Mouse (Mus musculus): ENCODE results near the gene A930033H14Rik. TPM values are rescaled to one million over a fixed set of nuclear protein-coding genes. Genes with fewer than 3 reads are reported as not detected.

Gene A930033H14Rik
- polyA plus RNA-seq, 2 experiments, result 3.2 to 4.2 TPM

DNA sequence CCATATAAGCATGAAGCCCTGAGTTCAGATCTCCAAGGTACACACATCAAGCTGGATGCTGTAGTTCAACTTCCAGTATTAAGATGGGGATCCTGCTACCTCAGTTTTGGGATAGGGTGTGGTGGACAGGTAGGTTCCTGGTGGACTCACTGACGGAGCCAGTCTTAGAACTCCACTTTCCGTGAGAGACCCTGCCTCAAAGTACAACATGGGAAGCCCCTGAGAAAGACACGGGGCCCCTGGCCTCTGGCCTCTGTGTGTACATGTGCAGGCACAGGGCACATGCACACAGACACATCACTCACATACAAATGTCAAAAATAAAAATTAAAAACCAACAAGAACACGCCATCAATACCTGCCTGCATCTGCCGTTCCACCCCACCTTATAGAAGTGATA, 12.6 kb upstream of the A930033H14Rik start:
- no peak for TF ChIP-seq POLR2A (IDR thresholded peaks at IDR 0.05; ENCODE audit: borderline replicate concordance, extremely low read depth, insufficient read depth, insufficient read length)
- Histone ChIP-seq H3K9me3 (ENCODE audit: control insufficient read depth, low read length) (no peaks in the 10 kb centered on the region), H3K4me1 (ENCODE audit: control insufficient read depth, insufficient read depth, low read length) (no peaks in the 10 kb centered on the region), H3K9ac (ENCODE audit: low read depth, low read length, severe bottlenecking) (no peak overlapping the region), H3K4me3 (replicated peaks; ENCODE audit: low read length) (no peak overlapping the region), H3K36me3 (ENCODE audit: control insufficient read depth, insufficient read depth, low read length) (peaks cover 23% of the 10 kb centered on the region), H3K27ac (replicated peaks; ENCODE audit: low read depth, low read length) (no peak overlapping the region), H3K4me2 (replicated peaks; ENCODE audit: low read depth, low read length, severe bottlenecking) (no peak overlapping the region), H3K27me3 (ENCODE audit: control insufficient read depth, insufficient read depth, low read length) (no peaks in the 10 kb centered on the region)
- ATAC-seq (ENCODE audit: low FRiP score, low read depth) (no peak), DNase-seq (ENCODE audit: low spot score) (no peak)
- WGBS, result 98% methylated on average over 5 of the region's 5 CpGs

DNA sequence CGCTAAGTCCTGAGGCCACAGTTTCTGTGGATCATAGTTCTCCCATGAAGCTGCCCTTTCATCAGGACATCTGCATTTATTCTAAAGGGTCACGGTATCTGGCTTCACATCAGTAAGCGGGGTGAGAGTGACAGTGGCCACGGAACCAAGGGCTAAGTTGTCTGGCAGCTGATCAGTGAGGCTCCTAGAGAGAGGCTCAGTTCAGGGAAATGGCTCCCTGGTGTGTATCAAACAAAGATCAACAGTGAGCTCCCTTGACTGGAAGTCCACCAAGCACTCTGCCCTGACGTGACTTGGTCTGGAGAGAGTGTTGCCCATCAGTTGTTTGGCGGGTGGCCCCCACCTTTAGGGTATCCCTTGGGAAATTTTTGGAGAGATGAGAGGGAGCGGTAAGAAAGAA, 11.4 kb upstream of the A930033H14Rik start:
- no peaks in the 10 kb centered on the region for H3K27me3 ChIP-seq (ENCODE audit: control insufficient read depth, insufficient read depth, low read length)
- H3K4me3 ChIP-seq (replicated peaks; ENCODE audit: low read length), result no peak overlapping the region
- no peak overlapping the region for H3K27ac ChIP-seq (replicated peaks; ENCODE audit: low read depth, low read length)
- H3K4me2 ChIP-seq (replicated peaks; ENCODE audit: low read depth, low read length, severe bottlenecking), result no peak overlapping the region
- no peaks in the 10 kb centered on the region for H3K4me1 ChIP-seq (ENCODE audit: control insufficient read depth, insufficient read depth, low read length)
- no peaks in the 10 kb centered on the region for H3K9me3 ChIP-seq (ENCODE audit: control insufficient read depth, low read length)
- TF ChIP-seq POLR2A (IDR thresholded peaks at IDR 0.05; ENCODE audit: borderline replicate concordance, extremely low read depth, insufficient read depth, insufficient read length), result no peak
- peaks cover 25% of the 10 kb centered on the region for H3K36me3 ChIP-seq (ENCODE audit: control insufficient read depth, insufficient read depth, low read length)
- no peak for DNase-seq (ENCODE audit: low spot score)
- 82% methylated on average over 7 of the region's 7 CpGs for WGBS
- ATAC-seq (ENCODE audit: low FRiP score, low read depth), result no peak
- H3K9ac ChIP-seq (ENCODE audit: low read depth, low read length, severe bottlenecking), result no peak overlapping the region

DNA sequence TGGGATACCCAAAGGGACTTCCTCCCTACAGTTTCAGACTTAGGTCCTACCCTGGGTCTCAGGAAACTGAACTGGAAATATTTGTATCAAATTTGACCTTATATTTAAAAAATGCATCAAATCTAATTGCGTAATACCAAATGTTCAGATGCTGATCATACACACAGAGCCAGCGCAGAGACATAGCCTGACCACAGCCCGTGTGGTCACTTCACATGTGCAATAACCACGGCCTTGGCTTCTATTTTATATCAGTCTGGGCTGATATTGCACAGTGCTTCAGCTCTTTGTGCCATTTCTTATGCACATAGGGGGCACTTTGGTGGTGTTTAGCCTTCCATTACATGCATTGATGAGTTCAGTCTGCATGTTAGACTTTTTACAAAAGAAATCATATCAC, 10.3 kb upstream of the A930033H14Rik start:
- Histone ChIP-seq H3K4me3 (replicated peaks; ENCODE audit: low read length) (no peak overlapping the region), H3K36me3 (ENCODE audit: control insufficient read depth, insufficient read depth, low read length) (peaks cover 25% of the 10 kb centered on the region), H3K9me3 (ENCODE audit: control insufficient read depth, low read length) (no peaks in the 10 kb centered on the region), H3K4me1 (ENCODE audit: control insufficient read depth, insufficient read depth, low read length) (no peaks in the 10 kb centered on the region), H3K27me3 (ENCODE audit: control insufficient read depth, insufficient read depth, low read length) (no peaks in the 10 kb centered on the region), H3K27ac (replicated peaks; ENCODE audit: low read depth, low read length) (no peak overlapping the region), H3K4me2 (replicated peaks; ENCODE audit: low read depth, low read length, severe bottlenecking) (no peak overlapping the region), H3K9ac (ENCODE audit: low read depth, low read length, severe bottlenecking) (no peak overlapping the region)
- no peak for TF ChIP-seq POLR2A (IDR thresholded peaks at IDR 0.05; ENCODE audit: borderline replicate concordance, extremely low read depth, insufficient read depth, insufficient read length)
- ATAC-seq (ENCODE audit: low FRiP score, low read depth), result no peak
- no peak for DNase-seq (ENCODE audit: low spot score)
- 95% methylated on average over 4 of the region's 4 CpGs for WGBS

DNA sequence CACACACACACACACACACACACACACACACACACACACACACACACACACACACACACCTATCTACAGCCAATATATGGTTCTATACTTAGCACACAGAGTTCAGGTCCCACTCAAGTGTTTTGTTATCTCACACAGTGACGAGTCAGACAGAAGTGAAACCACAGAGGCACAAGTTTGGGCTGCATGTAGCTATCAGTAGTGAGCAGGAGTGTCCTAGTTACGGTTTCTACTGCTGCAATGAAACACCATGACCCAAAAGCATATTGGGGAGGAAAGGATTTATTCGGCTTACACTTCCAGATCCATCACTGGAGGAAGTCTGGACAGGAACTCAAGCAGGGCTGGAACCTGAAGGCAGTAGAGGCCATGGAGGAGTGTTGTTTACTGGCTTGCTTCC, 9.1 kb upstream of the A930033H14Rik start:
- DNase-seq (ENCODE audit: low spot score) (no peak), ATAC-seq (ENCODE audit: low FRiP score, low read depth) (no peak)
- Histone ChIP-seq H3K9ac (ENCODE audit: low read depth, low read length, severe bottlenecking) (no peak overlapping the region), H3K36me3 (ENCODE audit: control insufficient read depth, insufficient read depth, low read length) (peaks cover 26% of the 10 kb centered on the region), H3K27ac (replicated peaks; ENCODE audit: low read depth, low read length) (no peak overlapping the region), H3K27me3 (ENCODE audit: control insufficient read depth, insufficient read depth, low read length) (no peaks in the 10 kb centered on the region), H3K4me3 (replicated peaks; ENCODE audit: low read length) (no peak overlapping the region), H3K4me1 (ENCODE audit: control insufficient read depth, insufficient read depth, low read length) (no peaks in the 10 kb centered on the region), H3K9me3 (ENCODE audit: control insufficient read depth, low read length) (no peaks in the 10 kb centered on the region), H3K4me2 (replicated peaks; ENCODE audit: low read depth, low read length, severe bottlenecking) (no peak overlapping the region)
- WGBS, result 90% methylated on average over 3 of the region's 3 CpGs
- TF ChIP-seq POLR2A (IDR thresholded peaks at IDR 0.05; ENCODE audit: borderline replicate concordance, extremely low read depth, insufficient read depth, insufficient read length), result no peak

DNA sequence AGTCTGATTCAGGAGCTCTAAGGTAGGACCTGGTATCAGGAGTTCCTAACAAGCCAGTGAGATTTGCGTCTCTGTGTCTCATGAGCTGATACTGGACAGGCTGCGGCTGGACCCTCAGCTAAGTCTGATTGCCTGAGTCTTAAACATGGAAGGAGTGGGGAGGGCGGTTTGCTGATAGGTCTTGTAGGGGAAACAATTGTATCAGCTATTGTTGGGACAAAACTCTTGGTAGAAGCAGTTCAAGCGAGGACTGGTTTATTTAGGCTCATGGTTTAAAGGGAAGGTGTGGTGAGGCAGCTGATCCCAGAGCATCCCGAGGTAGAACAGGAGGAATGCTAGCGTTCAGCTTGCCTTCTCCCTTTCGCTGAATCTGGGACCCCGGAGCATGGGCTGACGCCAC, 8.2 kb upstream of the A930033H14Rik start:
- no peak for ATAC-seq (ENCODE audit: low FRiP score, low read depth)
- WGBS, result 91% methylated on average over 9 of the region's 9 CpGs
- Histone ChIP-seq H3K9me3 (ENCODE audit: control insufficient read depth, low read length) (0 out of 2 replicates have a peak, but pooled peaks cover 3% of the 10 kb centered on the region), H3K9ac (ENCODE audit: low read depth, low read length, severe bottlenecking) (no peak overlapping the region), H3K4me2 (replicated peaks; ENCODE audit: low read depth, low read length, severe bottlenecking) (no peak overlapping the region), H3K27me3 (ENCODE audit: control insufficient read depth, insufficient read depth, low read length) (no peaks in the 10 kb centered on the region), H3K4me3 (replicated peaks; ENCODE audit: low read length) (no peak overlapping the region), H3K36me3 (ENCODE audit: control insufficient read depth, insufficient read depth, low read length) (peaks cover 30% of the 10 kb centered on the region), H3K4me1 (ENCODE audit: control insufficient read depth, insufficient read depth, low read length) (no peaks in the 10 kb centered on the region), H3K27ac (replicated peaks; ENCODE audit: low read depth, low read length) (no peak overlapping the region)
- no peak for DNase-seq (ENCODE audit: low spot score)
- no peak for TF ChIP-seq POLR2A (IDR thresholded peaks at IDR 0.05; ENCODE audit: borderline replicate concordance, extremely low read depth, insufficient read depth, insufficient read length)

DNA sequence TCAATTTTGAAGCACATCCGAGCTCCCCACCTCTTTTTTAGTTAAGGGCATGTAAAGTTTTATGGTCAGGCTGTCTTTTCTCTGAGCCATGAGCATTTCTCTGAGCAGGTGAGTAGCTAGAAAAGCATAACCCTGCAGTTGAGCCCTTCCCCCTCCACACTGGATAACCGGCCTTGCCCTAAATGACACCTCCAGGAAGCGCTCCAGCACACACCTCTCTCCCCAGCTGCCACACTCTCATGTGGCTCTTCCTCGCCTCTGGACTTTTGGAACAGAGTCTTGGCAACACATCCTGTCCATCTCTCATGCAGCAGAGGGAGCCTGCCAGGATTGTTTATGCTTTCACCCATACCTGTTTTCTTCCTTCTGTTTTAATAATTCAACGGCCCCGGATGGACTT, 7.4 kb upstream of the A930033H14Rik start:
- Histone ChIP-seq H3K27me3 (ENCODE audit: control insufficient read depth, insufficient read depth, low read length) (no peaks in the 10 kb centered on the region), H3K27ac (replicated peaks; ENCODE audit: low read depth, low read length) (no peak overlapping the region), H3K4me2 (replicated peaks; ENCODE audit: low read depth, low read length, severe bottlenecking) (no peak overlapping the region), H3K9me3 (ENCODE audit: control insufficient read depth, low read length) (0 out of 2 replicates have a peak, but pooled peaks cover 3% of the 10 kb centered on the region), H3K4me1 (ENCODE audit: control insufficient read depth, insufficient read depth, low read length) (no peaks in the 10 kb centered on the region), H3K36me3 (ENCODE audit: control insufficient read depth, insufficient read depth, low read length) (peaks cover 25% of the 10 kb centered on the region), H3K9ac (ENCODE audit: low read depth, low read length, severe bottlenecking) (no peak overlapping the region), H3K4me3 (replicated peaks; ENCODE audit: low read length) (no peak overlapping the region)
- ATAC-seq (ENCODE audit: low FRiP score, low read depth), result no peak
- 79% methylated on average over 6 of the region's 6 CpGs for WGBS
- TF ChIP-seq POLR2A (IDR thresholded peaks at IDR 0.05; ENCODE audit: borderline replicate concordance, extremely low read depth, insufficient read depth, insufficient read length), result no peak
- DNase-seq (ENCODE audit: low spot score), result no peak
